Mouse (Mus musculus): ENCODE results near the gene B3gnt2. TPM values are rescaled to one million over a fixed set of nuclear protein-coding genes. Genes with fewer than 3 reads are reported as not detected.

B3gnt2 gene
- polyA plus RNA-seq, 1 experiment from 2014 or later, result 2.9 TPM

GRCm38 (mm10) chr11:22813921-22814704 lies 46.6 kb downstream of the B3gnt2 start:
- Histone ChIP-seq H3K27me3 (ENCODE audit: insufficient read depth, poor library complexity, severe bottlenecking) (no peaks in the 10 kb centered on the region), H3K4me1 (peaks cover 18% of the 10 kb centered on the region), H3K27ac (no peak overlapping the region), H3K36me3 (no peaks in the 10 kb centered on the region), H3K4me3 (no peak overlapping the region), H3K9me3 (no peaks in the 10 kb centered on the region)
- WGBS, result 69% methylated on average over 5 of the region's 5 CpGs
- no peak for DNase-seq (ENCODE audit: low spot score)

- no peaks in the 10 kb centered on the region for H3K9me3 ChIP-seq
- no peak for DNase-seq (ENCODE audit: low spot score)
- no peaks in the 10 kb centered on the region for H3K36me3 ChIP-seq
- H3K4me1 ChIP-seq, result peaks cover 18% of the 10 kb centered on the region
- no peaks in the 10 kb centered on the region for H3K27me3 ChIP-seq (ENCODE audit: insufficient read depth, poor library complexity, severe bottlenecking)
- 56% methylated on average over 3 of the region's 3 CpGs for WGBS
- H3K27ac ChIP-seq, result no peak overlapping the region
- no peak overlapping the region for H3K4me3 ChIP-seq
Measured at GRCm38 (mm10) chr11:22813427-22813826, 47.3 kb downstream of the B3gnt2 start.

GRCm38 (mm10) chr11:22811413-22811812 lies 49.3 kb downstream of the B3gnt2 start:
- no peak overlapping the region for H3K4me3 ChIP-seq
- no peak for DNase-seq (ENCODE audit: low spot score)
- H3K27me3 ChIP-seq (ENCODE audit: insufficient read depth, poor library complexity, severe bottlenecking), result no peaks in the 10 kb centered on the region
- peaks cover 22% of the 10 kb centered on the region for H3K4me1 ChIP-seq
- WGBS, result 75% methylated on average over 3 of the region's 3 CpGs
- no peak overlapping the region for H3K27ac ChIP-seq
- no peaks in the 10 kb centered on the region for H3K36me3 ChIP-seq
- no peaks in the 10 kb centered on the region for H3K9me3 ChIP-seq

- Histone ChIP-seq H3K4me1 (peaks cover 22% of the 10 kb centered on the region), H3K27ac (no peak overlapping the region), H3K27me3 (ENCODE audit: insufficient read depth, poor library complexity, severe bottlenecking) (no peaks in the 10 kb centered on the region), H3K9me3 (no peaks in the 10 kb centered on the region), H3K4me3 (no peak overlapping the region), H3K36me3 (no peaks in the 10 kb centered on the region)
- WGBS, result 45% methylated on average over 7 of the region's 7 CpGs
- no peak for DNase-seq (ENCODE audit: low spot score)
Measured at GRCm38 (mm10) chr11:22809465-22810096, 51.2 kb downstream of the B3gnt2 start.

- Histone ChIP-seq H3K4me1 (peaks cover 19% of the 10 kb centered on the region), H3K9me3 (no peaks in the 10 kb centered on the region), H3K27me3 (ENCODE audit: insufficient read depth, poor library complexity, severe bottlenecking) (no peaks in the 10 kb centered on the region), H3K36me3 (no peaks in the 10 kb centered on the region), H3K4me3 (no peak overlapping the region), H3K27ac (no peak overlapping the region)
- no peak for DNase-seq (ENCODE audit: low spot score)
Measured at GRCm38 (mm10) chr11:22808040-22808439, 52.7 kb downstream of the B3gnt2 start.

- peaks cover 17% of the 10 kb centered on the region for H3K4me1 ChIP-seq
- no peaks in the 10 kb centered on the region for H3K27me3 ChIP-seq (ENCODE audit: insufficient read depth, poor library complexity, severe bottlenecking)
- WGBS, result 88% methylated on average over 1 of the region's 1 CpGs
- no peak for DNase-seq (ENCODE audit: low spot score)
- no peaks in the 10 kb centered on the region for H3K36me3 ChIP-seq
- no peak overlapping the region for H3K4me3 ChIP-seq
- no peaks in the 10 kb centered on the region for H3K9me3 ChIP-seq
- H3K27ac ChIP-seq, result no peak overlapping the region
Measured at GRCm38 (mm10) chr11:22805171-22805570, 55.6 kb downstream of the B3gnt2 start.

GRCm38 (mm10) chr11:22799987-22800424 lies 60.8 kb downstream of the B3gnt2 start:
- WGBS, result 14% methylated on average over 9 of the region's 9 CpGs
- H3K27me3 ChIP-seq (ENCODE audit: insufficient read depth, poor library complexity, severe bottlenecking), result no peaks in the 10 kb centered on the region
- H3K9me3 ChIP-seq, result no peaks in the 10 kb centered on the region
- H3K4me3 ChIP-seq, result peak overlapping the region; percentile 22; the same call in 1 of the 2 replicates
- peak; percentile 80 for DNase-seq (ENCODE audit: low spot score)
- peaks cover 16% of the 10 kb centered on the region for H3K4me1 ChIP-seq
- H3K36me3 ChIP-seq, result no peaks in the 10 kb centered on the region
- H3K27ac ChIP-seq, result peak overlapping the region; percentile 72

- H3K27me3 ChIP-seq (ENCODE audit: insufficient read depth, poor library complexity, severe bottlenecking), result no peaks in the 10 kb centered on the region
- no peak overlapping the region for H3K27ac ChIP-seq
- WGBS, result 58% methylated on average over 5 of the region's 5 CpGs
- no peaks in the 10 kb centered on the region for H3K9me3 ChIP-seq
- H3K4me1 ChIP-seq, result peaks cover 16% of the 10 kb centered on the region
- H3K36me3 ChIP-seq, result no peaks in the 10 kb centered on the region
- no peak for DNase-seq (ENCODE audit: low spot score)
- no peak overlapping the region for H3K4me3 ChIP-seq
Measured at GRCm38 (mm10) chr11:22798916-22799315, 61.8 kb downstream of the B3gnt2 start.

GRCm38 (mm10) chr11:22794734-22795133 lies 66.0 kb downstream of the B3gnt2 start:
- Histone ChIP-seq H3K4me3 (no peak overlapping the region), H3K36me3 (no peaks in the 10 kb centered on the region), H3K27ac (no peak overlapping the region), H3K27me3 (ENCODE audit: insufficient read depth, poor library complexity, severe bottlenecking) (no peaks in the 10 kb centered on the region), H3K4me1 (peaks cover 9% of the 10 kb centered on the region), H3K9me3 (no peaks in the 10 kb centered on the region)
- no peak for DNase-seq (ENCODE audit: low spot score)
- 88% methylated on average over 1 of the region's 1 CpGs for WGBS

- Histone ChIP-seq H3K4me1 (peaks cover 4% of the 10 kb centered on the region; the same call in 1 of the 2 replicates), H3K4me3 (no peak overlapping the region), H3K27ac (no peak overlapping the region), H3K27me3 (ENCODE audit: insufficient read depth, poor library complexity, severe bottlenecking) (no peaks in the 10 kb centered on the region), H3K9me3 (no peaks in the 10 kb centered on the region), H3K36me3 (no peaks in the 10 kb centered on the region)
- 79% methylated on average over 1 of the region's 1 CpGs for WGBS
- no peak for DNase-seq (ENCODE audit: low spot score)
Measured at GRCm38 (mm10) chr11:22793881-22794203, 66.9 kb downstream of the B3gnt2 start.

- no peak overlapping the region for H3K4me3 ChIP-seq
- peaks cover 4% of the 10 kb centered on the region; the same call in 1 of the 2 replicates for H3K4me1 ChIP-seq
- DNase-seq (ENCODE audit: low spot score), result no peak
- 76% methylated on average over 3 of the region's 3 CpGs for WGBS
- H3K27me3 ChIP-seq (ENCODE audit: insufficient read depth, poor library complexity, severe bottlenecking), result no peaks in the 10 kb centered on the region
- no peaks in the 10 kb centered on the region for H3K36me3 ChIP-seq
- no peak overlapping the region for H3K27ac ChIP-seq
- no peaks in the 10 kb centered on the region for H3K9me3 ChIP-seq
Measured at GRCm38 (mm10) chr11:22793176-22793880, 67.4 kb downstream of the B3gnt2 start.

GRCm38 (mm10) chr11:22792149-22792548 lies 68.6 kb downstream of the B3gnt2 start:
- Histone ChIP-seq H3K9me3 (no peaks in the 10 kb centered on the region), H3K27me3 (ENCODE audit: insufficient read depth, poor library complexity, severe bottlenecking) (no peaks in the 10 kb centered on the region), H3K4me3 (no peak overlapping the region), H3K27ac (no peak overlapping the region), H3K36me3 (no peaks in the 10 kb centered on the region), H3K4me1 (peaks cover 4% of the 10 kb centered on the region; the same call in 1 of the 2 replicates)
- DNase-seq (ENCODE audit: low spot score), result no peak
- 95% methylated on average over 1 of the region's 1 CpGs for WGBS

- DNase-seq (ENCODE audit: low spot score), result no peak
- WGBS, result 86% methylated on average over 5 of the region's 5 CpGs
- no peak overlapping the region for H3K27ac ChIP-seq
- no peaks in the 10 kb centered on the region for H3K9me3 ChIP-seq
- peaks cover 4% of the 10 kb centered on the region; the same call in 1 of the 2 replicates for H3K4me1 ChIP-seq
- H3K27me3 ChIP-seq (ENCODE audit: insufficient read depth, poor library complexity, severe bottlenecking), result no peaks in the 10 kb centered on the region
- H3K36me3 ChIP-seq, result no peaks in the 10 kb centered on the region
- H3K4me3 ChIP-seq, result no peak overlapping the region
Measured at GRCm38 (mm10) chr11:22791726-22792125, 69.0 kb downstream of the B3gnt2 start.

All from heart, embryonic 10.5 days (tissue).